Mouse (Mus musculus) embryonic fibroblast, embryonic 13.5 days (primary cell): ENCODE measurements around the gene Bpifb6.

ENCODE experiments used
- CTCF ChIP-seq: IDR thresholded peaks from 2 replicates; pipeline ENCODE4 v1.5.1; 2011; ENCODE audit warnings: mild to moderate bottlenecking, control low read depth, low read length, moderate library complexity, borderline replicate concordance; ENCODE audit not compliant: insufficient read depth
- POLR2A ChIP-seq: IDR thresholded peaks from 2 replicates; pipeline ENCODE4 v1.6.1; 2011; ENCODE audit warnings: low read depth, mild to moderate bottlenecking, control low read depth, low read length, moderate library complexity

- no peak for TF ChIP-seq CTCF
- TF ChIP-seq POLR2A, result no peak
Measured at GRCm38 (mm10) chr2:153870984-153871383, 29.2 kb upstream of the Bpifb6 start, which contains the start of gene Sun5.
